Mouse (Mus musculus): ENCODE data around the gene Ptpn5.

Ptpn5 gene

DNA sequence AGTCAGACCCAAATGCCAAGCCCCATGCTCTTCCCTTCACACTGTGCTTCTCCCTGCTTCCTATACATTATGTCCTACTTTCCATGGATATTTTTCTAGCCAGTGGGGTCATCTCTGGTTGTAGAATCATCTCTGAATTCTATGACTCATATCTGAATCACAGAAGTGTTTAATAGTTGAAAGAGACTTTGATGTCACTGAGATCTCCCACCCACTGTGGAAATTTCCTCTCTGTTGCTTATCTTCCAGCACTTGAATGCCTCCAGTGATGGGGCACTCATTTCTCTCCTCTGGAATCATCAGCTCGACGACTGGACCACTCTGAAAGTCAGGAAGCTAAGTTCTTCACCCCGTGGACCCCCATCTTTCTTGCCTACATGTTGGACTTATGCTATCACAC is 22.4 kb downstream of the Ptpn5 start:
- no peak for DNase-seq (ENCODE audit: low read depth, low spot score)

DNA sequence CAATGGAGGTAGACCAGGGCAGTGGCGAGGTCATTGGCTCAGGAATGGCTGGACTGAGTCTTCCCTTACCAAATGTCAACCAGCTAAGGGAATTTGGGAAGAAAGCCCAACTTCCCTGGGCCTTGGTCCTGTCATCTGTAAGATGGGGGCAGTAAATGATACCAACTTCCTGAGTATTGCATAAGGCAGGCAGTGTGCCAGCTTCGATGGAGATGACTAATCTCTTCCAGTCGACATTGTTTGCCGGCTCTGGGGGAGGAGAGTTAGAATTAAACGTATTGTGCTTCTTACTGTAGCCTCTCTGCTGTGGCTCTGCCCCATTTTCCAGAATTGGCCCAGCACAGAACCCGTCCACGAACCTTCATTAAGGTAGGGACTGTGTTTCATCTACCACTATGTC is 23.0 kb downstream of the Ptpn5 start:
- no peak for DNase-seq (ENCODE audit: low read depth, low spot score)

DNA sequence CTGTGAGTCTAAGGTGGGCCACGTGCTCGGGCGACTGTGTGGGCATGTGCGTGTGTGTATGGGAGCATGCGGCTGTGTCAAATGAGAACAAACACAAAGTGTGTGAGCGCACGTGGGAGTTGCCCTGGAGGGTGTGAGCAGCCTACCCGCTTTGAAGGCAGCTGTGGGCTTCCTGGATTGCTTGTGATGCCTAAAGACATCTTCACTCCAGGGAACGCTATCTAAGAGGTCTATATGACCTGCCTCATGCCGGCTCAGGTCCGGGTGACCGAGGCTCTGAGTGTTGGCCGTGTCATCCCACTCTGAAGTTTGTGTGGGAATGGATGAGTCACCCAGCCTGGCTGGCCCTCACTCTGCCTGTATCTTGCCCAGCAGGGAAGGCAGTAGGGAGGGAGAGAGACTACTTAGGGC is 24.7 kb downstream of the Ptpn5 start:
- DNase-seq (ENCODE audit: low read depth, low spot score), result no peak

DNA sequence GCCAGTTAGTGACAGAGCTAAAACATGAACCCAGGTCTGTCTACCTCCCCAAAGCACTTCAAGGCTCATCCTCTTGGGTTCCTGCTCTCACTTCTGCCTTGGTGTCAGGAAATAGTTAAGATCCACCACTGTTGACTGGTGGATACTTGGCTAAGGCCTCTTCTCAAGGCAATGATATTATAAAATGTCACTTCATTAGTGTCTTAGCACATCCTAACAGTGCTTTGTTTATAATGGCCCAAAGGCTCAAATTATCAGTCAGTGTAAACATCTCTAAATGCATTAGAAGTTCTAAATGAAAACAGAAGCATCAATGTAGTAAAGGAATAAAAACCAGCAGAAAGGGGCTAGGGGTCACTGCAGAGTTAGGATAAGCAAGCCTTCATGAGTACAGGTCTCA is 26.5 kb downstream of the Ptpn5 start:
- no peak for DNase-seq (ENCODE audit: low read depth, low spot score)

DNA sequence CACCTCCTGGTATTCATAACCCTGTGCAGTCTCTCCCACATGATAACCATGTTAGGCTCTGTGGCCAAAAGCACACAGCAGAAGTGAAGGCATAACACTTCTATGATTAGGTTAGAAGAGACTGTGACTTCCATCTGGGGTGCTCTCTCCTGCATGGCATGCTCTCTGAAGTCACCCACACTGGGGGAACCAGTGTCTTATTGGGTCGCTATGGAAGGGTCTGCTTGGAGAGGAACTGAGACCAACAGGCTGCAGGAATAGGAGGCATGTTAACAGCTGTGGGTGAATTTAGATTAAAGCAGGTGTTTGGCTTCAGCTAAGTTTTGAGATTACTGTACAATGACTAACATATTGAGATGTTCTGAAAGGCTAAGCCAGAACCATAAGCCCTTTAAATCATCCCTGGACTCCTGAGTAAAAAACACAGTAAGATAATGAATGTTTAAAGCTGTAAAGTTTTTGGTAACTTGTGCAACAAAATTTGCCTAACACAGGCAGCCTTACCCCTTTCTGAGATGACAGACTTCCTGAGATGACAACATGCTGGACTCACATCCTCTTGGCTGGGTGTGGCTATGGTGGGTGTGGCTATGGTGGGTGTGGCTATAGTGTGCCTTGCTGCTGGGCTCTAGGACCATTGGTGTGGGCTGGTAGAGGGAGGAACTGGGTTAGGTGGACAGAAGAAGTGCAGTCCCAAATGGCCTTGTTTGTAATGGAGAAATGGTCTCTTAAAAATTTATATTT is 29.6 kb downstream of the Ptpn5 start:
- no peak for DNase-seq (ENCODE audit: low read depth, low spot score)

DNA sequence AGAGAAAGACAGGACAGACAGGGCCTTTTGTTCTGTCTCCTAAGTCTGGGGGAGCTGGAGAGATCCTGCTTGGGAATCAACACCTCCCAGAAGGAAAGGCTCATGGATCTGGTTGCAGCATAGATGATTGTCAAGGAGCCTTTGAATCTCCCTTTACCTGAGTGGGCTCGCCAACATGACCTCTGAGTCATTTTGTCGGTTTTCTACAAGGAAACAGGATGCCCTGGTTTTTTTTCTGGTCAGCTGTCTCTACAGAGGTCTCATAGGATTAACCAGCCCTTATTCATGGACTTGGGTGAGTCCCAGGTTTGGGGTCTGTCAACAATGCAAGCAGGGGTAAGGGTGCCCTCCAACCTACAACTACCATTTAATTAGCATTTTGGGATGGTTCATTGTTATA is 30.5 kb downstream of the Ptpn5 start:
- DNase-seq (ENCODE audit: low read depth, low spot score), result no peak

DNA sequence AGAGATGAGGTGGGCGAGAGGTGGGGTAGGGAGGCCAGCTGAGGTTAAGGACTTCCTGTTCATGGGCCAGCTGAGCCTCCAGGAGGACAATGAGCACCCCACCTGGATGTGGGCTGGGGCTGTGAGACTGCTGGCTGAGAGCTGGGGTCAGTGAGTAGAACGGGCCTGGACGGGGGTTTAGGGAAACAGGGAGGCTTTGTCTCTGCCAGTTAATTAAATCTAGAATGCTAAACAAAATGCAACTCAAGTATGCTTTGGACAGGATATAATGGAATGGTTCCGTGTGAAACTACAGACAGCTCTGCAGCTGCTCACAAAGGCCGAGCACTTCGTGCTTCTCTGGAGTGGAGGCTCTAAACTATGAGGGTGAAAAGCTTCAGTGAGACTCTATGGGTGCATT is 32.9 kb downstream of the Ptpn5 start:
- DNase-seq (ENCODE audit: low read depth, low spot score), result no peak

DNA sequence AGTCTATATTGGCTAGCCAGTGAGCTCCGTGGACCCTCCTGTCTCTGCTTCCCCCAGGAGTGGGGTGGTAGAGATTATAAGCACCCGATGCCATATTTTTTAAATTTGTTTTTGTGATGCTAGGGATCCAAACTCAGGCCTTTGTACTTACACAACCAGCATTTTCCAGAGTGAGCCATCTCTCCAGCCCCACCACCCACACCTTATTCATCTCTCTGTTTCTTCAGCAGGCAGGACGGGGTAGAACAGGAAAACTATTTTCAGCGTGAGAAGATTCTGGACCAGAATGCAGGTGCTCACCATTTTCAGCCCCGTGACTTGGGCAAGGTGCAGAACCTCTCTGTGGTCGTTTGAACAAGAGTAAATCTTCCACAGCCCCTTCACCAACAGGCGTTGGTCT is 34.2 kb downstream of the Ptpn5 start:
- no peak for DNase-seq (ENCODE audit: low read depth, low spot score)

DNA sequence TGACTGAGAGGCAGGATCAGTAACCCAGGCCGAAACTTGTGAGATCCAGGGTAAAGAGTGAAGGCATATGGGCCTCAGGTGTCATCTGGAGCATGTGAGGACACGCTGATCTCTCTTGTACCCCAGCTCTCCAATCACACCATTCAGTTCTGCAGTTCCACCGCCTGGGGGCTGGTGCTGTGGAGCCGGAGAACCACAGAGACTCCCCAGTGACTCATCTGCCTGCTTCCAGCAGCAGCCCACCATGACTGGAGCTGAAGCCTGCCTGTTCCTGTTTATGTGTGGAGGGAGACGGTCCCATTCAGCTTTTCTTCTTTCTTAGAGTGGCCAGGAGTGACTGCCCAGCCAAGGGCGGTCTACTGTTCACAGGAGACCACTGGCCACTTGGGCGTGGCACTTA is 35.4 kb downstream of the Ptpn5 start:
- DNase-seq (ENCODE audit: low read depth, low spot score), result no peak

DNA sequence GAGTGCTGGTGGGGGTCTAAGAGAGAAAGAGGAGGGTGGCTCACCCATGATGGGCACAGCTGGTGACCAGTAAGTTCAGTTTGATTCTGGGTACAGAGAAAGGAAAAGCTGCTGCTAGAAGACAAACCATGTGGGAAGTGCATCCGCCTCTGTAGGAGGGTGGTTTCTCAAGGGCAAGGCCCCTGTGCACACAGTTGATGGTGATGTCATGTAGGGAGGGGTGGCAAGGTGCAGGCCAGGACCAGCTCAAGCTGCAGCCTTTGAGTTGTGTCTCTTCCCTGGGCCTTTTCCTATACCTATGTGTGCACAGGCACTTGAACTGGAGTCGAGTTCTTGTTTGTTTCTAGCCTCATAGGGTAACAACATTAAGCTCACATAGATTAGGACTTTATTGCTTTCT is 38.5 kb downstream of the Ptpn5 start:
- no peak for DNase-seq (ENCODE audit: low read depth, low spot score)

DNA sequence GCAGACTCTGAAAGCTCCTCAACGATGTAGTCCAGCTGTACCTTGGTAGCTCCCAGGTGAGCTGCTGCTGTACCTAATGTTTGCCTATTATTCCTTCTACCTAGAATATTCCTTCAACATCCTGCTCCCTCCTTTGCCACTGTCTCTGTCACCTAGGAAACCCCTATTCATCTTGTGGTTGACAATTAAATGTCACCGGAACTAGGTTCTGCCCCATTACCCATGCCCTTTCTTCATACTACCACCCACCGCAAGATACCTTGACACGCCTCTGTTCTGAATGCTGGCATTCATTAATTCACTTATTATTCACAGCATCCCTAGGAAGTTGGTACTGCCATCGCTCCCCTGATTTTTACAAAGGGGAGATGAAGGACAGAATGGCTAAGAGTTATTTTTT is 39.5 kb downstream of the Ptpn5 start:
- DNase-seq (ENCODE audit: low read depth, low spot score), result no peak

DNA sequence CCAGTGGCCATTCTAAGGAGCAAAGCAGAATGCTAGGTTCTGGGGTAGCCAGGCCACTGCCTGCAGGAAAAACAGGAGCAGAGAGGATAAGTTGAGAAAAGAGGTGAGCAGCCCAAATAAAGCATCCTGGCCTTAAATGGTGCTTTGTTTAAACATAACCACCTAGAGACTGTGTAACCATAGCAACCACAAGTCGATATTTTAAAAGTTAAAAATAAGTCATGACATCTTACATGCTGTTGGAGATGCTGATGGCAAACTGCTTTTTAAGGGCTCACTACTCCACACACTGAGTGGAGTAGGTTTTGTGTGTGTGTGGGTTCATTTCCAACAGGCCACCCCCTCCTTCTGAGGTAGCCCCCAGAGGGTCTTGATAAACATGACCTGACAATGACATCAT is 48.4 kb downstream of the Ptpn5 start:
- DNase-seq (ENCODE audit: low read depth, low spot score), result no peak

DNA sequence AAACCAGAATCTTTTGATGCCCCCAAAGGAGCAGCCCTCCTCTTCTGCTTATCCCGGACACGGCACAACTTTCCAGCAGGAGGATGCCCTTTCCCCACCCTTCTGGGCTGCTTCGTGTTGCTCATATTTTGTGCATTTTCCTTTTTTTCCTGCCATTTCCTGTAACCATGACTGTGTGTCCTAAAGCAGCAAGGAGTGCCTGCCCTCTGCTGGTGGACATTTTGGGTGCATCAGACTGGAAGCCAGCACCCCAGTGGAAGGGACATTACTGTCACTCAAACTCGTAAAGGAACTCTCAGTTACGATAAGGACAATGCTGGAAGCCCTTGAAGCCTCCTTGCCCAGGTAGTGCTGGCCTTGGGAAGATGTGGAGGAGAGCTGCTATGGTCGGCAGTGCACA is 52.2 kb downstream of the Ptpn5 start:
- DNase-seq (ENCODE audit: low read depth, low spot score), result peak; percentile 35

DNA sequence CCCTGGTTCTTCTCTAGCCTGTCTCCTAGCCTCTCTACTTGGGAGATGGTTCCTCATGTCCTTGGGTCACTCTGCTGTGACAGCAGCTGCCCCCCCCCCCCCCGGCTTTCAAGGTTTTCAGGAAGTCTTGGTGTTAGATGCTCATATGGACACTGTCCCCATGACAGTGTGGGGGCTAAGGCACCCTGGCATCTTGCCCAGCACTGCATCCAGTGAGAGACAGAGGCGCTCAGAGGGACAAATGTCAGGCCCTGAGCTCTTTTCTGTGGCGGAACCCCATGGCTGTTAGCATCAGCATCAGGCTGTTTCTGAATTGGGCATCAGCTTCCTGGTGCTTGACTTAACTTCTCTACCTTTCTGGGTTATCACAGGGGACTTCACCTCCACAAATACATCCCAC is 52.6 kb downstream of the Ptpn5 start:
- DNase-seq (ENCODE audit: low read depth, low spot score), result no peak

DNA sequence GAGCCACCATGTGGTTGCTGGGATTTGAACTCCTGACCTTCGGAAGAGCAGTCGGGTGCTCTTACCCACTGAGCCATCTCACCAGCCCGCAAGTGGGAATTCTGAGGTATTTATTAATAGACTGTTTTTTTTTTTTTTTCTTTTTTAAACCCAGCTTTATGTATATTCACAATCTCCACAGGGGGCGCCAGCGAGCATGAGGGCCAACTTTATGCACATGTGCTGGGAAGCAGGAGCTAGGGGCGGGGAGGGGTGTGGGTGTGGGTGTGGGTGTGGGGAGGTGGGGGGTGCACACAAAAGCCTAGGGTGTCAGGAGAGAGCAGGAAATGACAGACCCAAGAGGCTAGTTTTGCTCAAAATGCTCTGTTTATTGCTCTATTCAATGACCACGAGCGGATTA is 56.0 kb downstream of the Ptpn5 start:
- peak; percentile 19 for DNase-seq (ENCODE audit: low read depth, low spot score)

DNA sequence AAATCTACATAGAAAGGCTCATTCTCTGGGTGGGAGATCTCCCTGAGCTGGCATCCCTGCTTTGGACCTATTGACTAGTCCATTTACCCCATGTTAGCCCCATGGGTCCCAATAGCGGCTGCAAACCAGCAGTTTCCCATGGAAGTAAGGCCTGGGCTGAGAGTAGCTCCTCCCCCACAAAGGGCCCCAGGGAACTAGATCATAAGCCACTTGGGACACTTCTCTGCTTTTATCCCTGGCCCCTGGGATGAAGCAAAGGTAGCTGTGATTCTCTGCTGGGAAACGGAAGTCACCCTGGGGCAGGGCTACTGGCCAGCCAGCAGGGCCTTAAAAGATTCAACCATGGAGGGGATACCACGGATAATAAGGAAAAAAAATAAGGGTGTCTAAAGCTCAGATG is 56.8 kb downstream of the Ptpn5 start:
- no peak for DNase-seq (ENCODE audit: low read depth, low spot score)

DNA sequence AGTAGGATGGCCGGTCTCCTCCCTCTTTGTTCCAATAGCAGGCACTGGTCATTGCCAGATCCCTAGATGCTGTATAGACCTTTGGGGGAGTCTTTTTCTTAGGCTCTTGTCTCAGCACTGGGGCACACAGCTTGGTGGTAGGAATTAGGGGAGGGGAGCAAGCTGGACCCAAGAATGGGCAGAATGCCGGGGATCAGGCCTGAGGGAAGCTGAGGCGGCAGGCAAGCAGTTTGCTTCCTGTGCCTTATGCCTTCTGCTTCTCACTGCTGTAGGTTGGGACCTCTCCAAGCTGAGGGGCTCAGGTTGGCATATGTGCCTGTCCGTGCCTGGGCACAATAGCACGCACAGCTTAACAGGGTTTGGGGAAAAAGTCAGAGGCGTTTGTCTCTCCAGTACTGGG is 57.3 kb downstream of the Ptpn5 start:
- DNase-seq (ENCODE audit: low read depth, low spot score), result no peak

DNA sequence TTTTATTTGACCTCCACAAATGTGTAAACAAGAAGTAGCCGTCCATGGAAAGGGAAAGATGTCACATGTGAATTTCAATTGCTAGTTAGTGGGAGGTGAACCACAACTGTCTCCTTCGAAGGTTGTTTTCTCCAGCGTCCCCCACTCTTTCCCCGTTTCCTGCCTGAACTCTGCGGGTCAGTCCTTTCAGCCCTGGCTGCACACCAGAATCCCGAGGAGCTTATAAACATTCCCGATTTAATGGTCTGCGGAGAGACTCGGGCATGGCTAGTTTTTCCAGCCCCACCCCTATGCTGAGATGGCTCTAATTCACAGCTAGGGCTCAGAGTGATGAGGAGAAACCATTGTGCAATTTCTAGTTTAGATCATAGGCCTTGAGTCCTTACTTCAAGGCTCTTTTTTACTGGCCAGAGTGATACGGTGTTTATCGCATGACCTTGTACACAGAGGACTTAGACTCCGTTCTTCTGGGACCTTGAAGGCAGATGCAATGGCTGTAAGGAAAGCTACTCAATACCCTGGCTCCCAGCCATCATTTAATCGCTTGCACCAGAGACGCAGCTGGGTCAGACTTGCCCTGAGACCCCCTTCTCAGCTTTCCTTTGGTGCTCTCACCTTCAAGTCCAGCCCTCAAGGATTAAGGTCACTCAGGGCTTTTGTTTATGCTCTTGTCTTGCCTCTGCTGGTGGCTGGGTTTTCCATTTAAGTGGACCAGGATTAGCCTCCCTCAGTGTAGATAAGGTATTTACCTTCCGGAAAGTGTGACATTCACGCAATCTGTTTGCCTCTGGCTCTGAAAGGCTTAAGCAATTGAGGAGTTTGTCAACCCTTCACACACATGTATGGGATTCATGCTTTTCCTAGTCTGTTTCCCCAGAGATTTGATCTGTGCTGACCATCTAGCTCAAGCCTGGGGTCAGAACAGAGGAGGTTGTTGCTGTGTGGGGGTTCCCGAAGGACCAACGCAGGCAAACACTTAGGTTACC is 59.7 kb downstream of the Ptpn5 start:
- DNase-seq (ENCODE audit: low read depth, low spot score), result no peak

DNA sequence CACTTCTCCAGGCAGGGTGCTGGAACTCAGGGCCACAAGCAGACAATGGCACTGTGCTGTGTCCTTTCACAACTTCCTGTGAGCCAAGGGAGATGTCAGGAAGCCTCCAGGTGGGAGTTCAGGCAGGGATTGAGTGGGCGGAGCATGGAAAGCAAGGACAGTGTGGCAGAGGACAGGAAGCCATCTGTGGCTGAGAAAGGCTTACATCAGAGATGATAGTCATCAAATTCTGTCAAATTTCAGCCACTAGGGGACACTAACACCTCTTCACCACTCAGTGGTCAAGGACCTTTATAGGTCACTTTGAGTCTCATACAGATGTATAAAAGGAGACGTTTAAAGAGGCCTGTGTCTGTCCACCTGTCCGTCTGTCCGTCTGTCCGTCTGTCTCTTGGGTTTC is 60.9 kb downstream of the Ptpn5 start:
- no peak for DNase-seq (ENCODE audit: low read depth, low spot score)

DNA sequence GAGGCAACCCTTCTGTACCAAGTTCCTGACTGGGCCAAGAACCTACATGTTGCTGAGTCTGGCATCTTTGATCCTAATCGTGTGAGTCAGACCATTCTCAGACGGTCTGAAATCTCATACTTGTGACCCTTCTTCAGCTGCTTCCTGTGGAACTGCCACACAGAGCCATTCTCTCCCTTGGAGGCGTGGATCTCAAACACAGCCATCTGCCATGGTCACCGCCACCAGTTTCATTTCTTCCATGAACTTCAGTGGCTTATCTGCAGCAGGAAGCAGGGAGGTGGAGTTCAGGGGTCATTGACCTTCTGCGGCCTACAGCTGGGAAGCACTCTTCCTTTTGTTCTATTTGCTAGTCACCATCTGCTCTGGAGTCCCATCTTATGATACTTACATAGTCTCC is 65.6 kb downstream of the Ptpn5 start:
- DNase-seq (ENCODE audit: low read depth, low spot score), result no peak

DNA sequence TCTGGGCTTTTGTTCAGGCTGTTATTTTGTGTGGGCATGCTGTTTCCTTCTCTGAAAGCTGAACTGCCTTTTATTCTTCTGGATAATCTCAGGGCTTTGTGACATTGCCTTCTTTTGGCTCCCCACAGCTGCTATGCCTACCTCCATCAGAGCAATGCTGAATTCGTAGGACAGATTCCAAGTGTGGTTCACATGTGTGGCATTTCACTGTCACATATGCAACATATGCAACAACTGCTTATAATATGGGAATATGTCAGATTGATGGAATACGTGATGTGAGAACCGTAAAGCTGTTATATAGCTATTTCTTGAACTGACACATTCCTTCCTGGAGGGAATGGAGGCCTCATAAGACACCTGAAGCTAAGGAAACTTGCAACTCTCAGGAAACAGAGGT is 66.5 kb downstream of the Ptpn5 start:
- no peak for DNase-seq (ENCODE audit: low read depth, low spot score)

DNA sequence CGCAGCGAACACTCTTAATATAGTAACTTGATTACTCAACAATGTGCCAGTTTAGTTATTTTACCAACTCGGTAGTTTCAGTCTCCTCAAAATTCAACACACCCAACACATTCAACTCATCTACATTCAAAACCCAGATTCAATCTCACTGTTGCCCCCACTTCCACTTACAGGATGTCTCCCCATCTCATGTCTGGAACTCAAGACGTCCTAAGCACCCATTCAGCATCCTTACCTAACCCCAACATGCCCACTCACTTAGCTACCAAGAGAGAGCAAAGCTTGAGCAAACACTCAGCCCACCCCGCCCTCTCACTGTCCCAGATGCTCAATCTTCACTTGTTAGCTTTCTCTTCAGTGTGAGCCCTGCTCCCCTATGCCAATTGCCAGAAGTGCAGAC is 71.9 kb downstream of the Ptpn5 start:
- DNase-seq (ENCODE audit: low read depth, low spot score), result no peak

DNA sequence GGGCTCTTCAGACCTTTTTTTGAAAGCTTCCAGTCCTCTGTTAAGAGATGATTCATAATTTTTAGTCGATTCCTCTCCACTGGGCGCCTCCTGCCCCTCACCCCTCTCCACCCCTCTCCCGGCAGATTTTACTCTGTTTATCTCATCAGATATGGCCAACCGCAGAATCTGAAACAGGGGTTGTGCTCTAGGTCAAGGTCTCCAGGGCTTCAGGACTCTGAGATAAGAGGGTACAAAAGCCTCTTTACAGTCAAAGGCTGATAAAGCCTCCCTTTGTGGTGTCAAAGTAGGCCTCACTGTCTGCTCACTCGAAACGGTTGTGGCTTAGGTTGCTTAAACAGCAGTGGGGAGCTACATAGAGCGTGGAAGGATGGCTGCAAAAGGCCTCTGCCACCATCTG is 74.1 kb downstream of the Ptpn5 start:
- DNase-seq (ENCODE audit: low read depth, low spot score), result no peak
